Mouse (Mus musculus): ENCODE results near the gene Notum. TPM values are rescaled to one million over a fixed set of nuclear protein-coding genes. Genes with fewer than 3 reads are reported as not detected.

Gene Notum
- total and polyA plus RNA-seq, 2 experiments, result 34.9 to 61.6 TPM

- Histone ChIP-seq H3K4me3 (ENCODE audit: insufficient read depth, low read depth, low read length) (peak overlapping the region; percentile 85), H3K9ac (ENCODE audit: low read depth, low read length) (peak overlapping the region; percentile 89), H3K36me3 (ENCODE audit: control insufficient read depth, insufficient read depth, low read length) (peaks cover 21% of the 10 kb centered on the region; the same call in 1 of the 2 replicates), H3K79me2 (ENCODE audit: control insufficient read depth, insufficient read depth, low read length) (peaks cover 12% of the 10 kb centered on the region; the same call in 1 of the 2 replicates), H3K27me3 (ENCODE audit: control insufficient read depth, insufficient read depth, low read length) (no peaks in the 10 kb centered on the region), H3K27ac (replicated peaks; ENCODE audit: insufficient read depth, low read depth, low read length) (peak overlapping the region; percentile 83), H3K4me1 (ENCODE audit: control insufficient read depth, insufficient read depth, low read length) (peaks cover 30% of the 10 kb centered on the region)
- WGBS, result under 1% methylated on average over 52 of the region's 53 CpGs
- DNase-seq (ENCODE audit: extremely low read depth, low read depth, low spot score), result peak; percentile 67
- TF ChIP-seq POLR2A (IDR thresholded peaks at IDR 0.05; ENCODE audit: extremely low read depth, insufficient read depth, low read length) (peak; percentile 82), CTCF (IDR thresholded peaks at IDR 0.05; ENCODE audit: low read depth, low read length) (no peak)
Observed at GRCm38 (mm10) chr11:120624680-120625111, 36.3 kb downstream of the Notum start.

GRCm38 (mm10) chr11:120623961-120624679 lies 36.9 kb downstream of the Notum start:
- WGBS, result 3% methylated on average over 30 of the region's 30 CpGs
- TF ChIP-seq POLR2A (IDR thresholded peaks at IDR 0.05; ENCODE audit: extremely low read depth, insufficient read depth, low read length), result no peak
- TF ChIP-seq CTCF (IDR thresholded peaks at IDR 0.05; ENCODE audit: low read depth, low read length), result peak; percentile 85
- Histone ChIP-seq H3K27ac (replicated peaks; ENCODE audit: insufficient read depth, low read depth, low read length) (peak overlapping the region; percentile 83), H3K36me3 (ENCODE audit: control insufficient read depth, insufficient read depth, low read length) (peaks cover 21% of the 10 kb centered on the region; the same call in 1 of the 2 replicates), H3K4me3 (ENCODE audit: insufficient read depth, low read depth, low read length) (peak overlapping the region; percentile 85), H3K9ac (ENCODE audit: low read depth, low read length) (peak overlapping the region; percentile 89), H3K79me2 (ENCODE audit: control insufficient read depth, insufficient read depth, low read length) (peaks cover 12% of the 10 kb centered on the region; the same call in 1 of the 2 replicates), H3K4me1 (ENCODE audit: control insufficient read depth, insufficient read depth, low read length) (peaks cover 27% of the 10 kb centered on the region), H3K27me3 (ENCODE audit: control insufficient read depth, insufficient read depth, low read length) (no peaks in the 10 kb centered on the region)
- DNase-seq (ENCODE audit: extremely low read depth, low read depth, low spot score), result peak; percentile 92

- H3K9ac ChIP-seq (ENCODE audit: low read depth, low read length), result no peak overlapping the region
- TF ChIP-seq POLR2A (IDR thresholded peaks at IDR 0.05; ENCODE audit: extremely low read depth, insufficient read depth, low read length), result no peak
- TF ChIP-seq CTCF (IDR thresholded peaks at IDR 0.05; ENCODE audit: low read depth, low read length), result no peak
- H3K27me3 ChIP-seq (ENCODE audit: control insufficient read depth, insufficient read depth, low read length), result no peaks in the 10 kb centered on the region
- no peak overlapping the region for H3K27ac ChIP-seq (replicated peaks; ENCODE audit: insufficient read depth, low read depth, low read length)
- no peak overlapping the region for H3K4me3 ChIP-seq (ENCODE audit: insufficient read depth, low read depth, low read length)
- WGBS, result 89% methylated on average over 6 of the region's 6 CpGs
- H3K36me3 ChIP-seq (ENCODE audit: control insufficient read depth, insufficient read depth, low read length), result peaks cover 24% of the 10 kb centered on the region; the same call in 1 of the 2 replicates
- H3K4me1 ChIP-seq (ENCODE audit: control insufficient read depth, insufficient read depth, low read length), result peaks cover 24% of the 10 kb centered on the region
- DNase-seq (ENCODE audit: extremely low read depth, low read depth, low spot score), result no peak
- peaks cover 9% of the 10 kb centered on the region; the same call in 1 of the 2 replicates for H3K79me2 ChIP-seq (ENCODE audit: control insufficient read depth, insufficient read depth, low read length)
Observed at GRCm38 (mm10) chr11:120622805-120623204, 38.2 kb downstream of the Notum start.

DNA sequence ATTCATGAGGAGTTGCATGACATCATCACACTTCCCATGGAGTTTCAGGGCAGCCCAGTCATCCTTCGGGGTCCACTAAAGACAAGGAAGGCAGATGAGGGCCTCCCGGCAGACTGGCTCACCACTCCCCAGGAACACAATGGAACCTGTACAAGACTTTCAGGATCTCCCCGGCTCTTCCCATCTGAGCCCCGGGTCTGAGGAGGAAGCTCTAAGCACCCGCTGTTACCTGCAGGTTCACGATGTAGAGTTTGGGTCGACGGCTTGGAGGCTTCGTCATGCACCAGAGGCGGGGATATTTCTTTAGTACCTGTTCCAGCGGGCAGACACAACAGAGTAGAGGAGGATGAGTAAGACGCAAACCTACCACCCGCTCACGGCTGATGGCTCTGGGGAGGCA lies 40.8 kb downstream of the Notum start:
- DNase-seq (ENCODE audit: extremely low read depth, low read depth, low spot score), result no peak
- peaks cover 28% of the 10 kb centered on the region for H3K79me2 ChIP-seq (ENCODE audit: control insufficient read depth, insufficient read depth, low read length)
- no peaks in the 10 kb centered on the region for H3K27me3 ChIP-seq (ENCODE audit: control insufficient read depth, insufficient read depth, low read length)
- no peak overlapping the region for H3K9ac ChIP-seq (ENCODE audit: low read depth, low read length)
- no peak overlapping the region for H3K4me3 ChIP-seq (ENCODE audit: insufficient read depth, low read depth, low read length)
- H3K4me1 ChIP-seq (ENCODE audit: control insufficient read depth, insufficient read depth, low read length), result peaks cover 18% of the 10 kb centered on the region
- peaks cover 24% of the 10 kb centered on the region; the same call in 1 of the 2 replicates for H3K36me3 ChIP-seq (ENCODE audit: control insufficient read depth, insufficient read depth, low read length)
- no peak overlapping the region for H3K27ac ChIP-seq (replicated peaks; ENCODE audit: insufficient read depth, low read depth, low read length)
- no peak for TF ChIP-seq CTCF (IDR thresholded peaks at IDR 0.05; ENCODE audit: low read depth, low read length)
- TF ChIP-seq POLR2A (IDR thresholded peaks at IDR 0.05; ENCODE audit: extremely low read depth, insufficient read depth, low read length), result no peak
- 94% methylated on average over 14 of the region's 14 CpGs for WGBS

DNA sequence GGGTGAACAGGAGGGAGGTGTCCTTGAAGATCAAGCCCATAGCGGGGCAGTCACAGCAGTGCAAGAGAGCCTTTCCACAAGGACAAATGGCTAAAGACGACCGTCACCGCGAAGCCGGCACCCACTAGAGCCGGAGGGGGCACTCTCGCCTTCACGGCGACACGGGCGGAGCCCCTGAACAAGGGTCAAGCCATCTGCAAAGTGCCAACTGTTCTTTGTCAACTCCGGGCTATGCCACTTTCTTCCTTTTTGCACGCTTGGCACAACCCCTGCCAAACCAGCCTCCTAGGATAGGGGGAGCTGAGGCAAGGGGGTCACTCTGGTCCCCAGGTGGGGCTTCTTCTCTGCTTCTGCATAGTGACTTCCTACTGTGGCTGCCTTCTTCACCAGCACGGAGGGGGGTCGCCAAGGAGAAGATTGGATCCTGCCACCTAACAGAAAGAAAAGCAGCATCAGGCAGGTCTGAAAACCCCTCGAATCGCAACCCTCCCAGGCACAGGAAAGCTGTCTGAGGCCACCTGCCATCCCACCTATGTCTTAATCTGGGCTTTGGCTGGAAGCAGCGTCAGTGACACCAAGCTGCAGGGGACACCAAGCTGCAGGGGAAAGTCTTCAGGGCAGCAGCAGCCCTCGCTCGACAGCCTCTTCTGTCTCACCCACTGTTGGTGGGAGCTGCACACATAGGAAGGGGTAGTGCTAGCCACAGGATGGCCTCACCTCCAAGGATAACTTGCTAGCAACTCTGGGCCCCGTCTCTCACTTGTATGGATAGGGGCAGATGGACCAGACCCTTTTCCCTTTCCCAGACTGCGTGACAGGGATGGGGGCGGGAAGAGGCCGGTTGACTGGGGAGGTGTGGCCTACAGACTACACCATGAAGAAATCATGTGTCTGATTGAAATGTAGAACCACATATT lies 42.1 kb downstream of the Notum start:
- TF ChIP-seq POLR2A (IDR thresholded peaks at IDR 0.05; ENCODE audit: extremely low read depth, insufficient read depth, low read length) (no peak), CTCF (IDR thresholded peaks at IDR 0.05; ENCODE audit: low read depth, low read length) (no peak)
- Histone ChIP-seq H3K9ac (ENCODE audit: low read depth, low read length) (peak overlapping the region; percentile 28; the same call in 1 of the 2 replicates), H3K4me3 (ENCODE audit: insufficient read depth, low read depth, low read length) (no peak overlapping the region), H3K36me3 (ENCODE audit: control insufficient read depth, insufficient read depth, low read length) (peaks cover 33% of the 10 kb centered on the region), H3K79me2 (ENCODE audit: control insufficient read depth, insufficient read depth, low read length) (peaks cover 30% of the 10 kb centered on the region), H3K27ac (replicated peaks; ENCODE audit: insufficient read depth, low read depth, low read length) (peak overlapping the region; percentile 74), H3K27me3 (ENCODE audit: control insufficient read depth, insufficient read depth, low read length) (no peaks in the 10 kb centered on the region), H3K4me1 (ENCODE audit: control insufficient read depth, insufficient read depth, low read length) (peaks cover 22% of the 10 kb centered on the region)
- 87% methylated on average over 25 of the region's 25 CpGs for WGBS
- peak; percentile 33 for DNase-seq (ENCODE audit: extremely low read depth, low read depth, low spot score)
